Mouse (Mus musculus): ENCODE data around the gene Psmd2. TPM values are rescaled to one million over a fixed set of nuclear protein-coding genes. Genes with fewer than 3 reads are reported as not detected.
"Not testable (repeated sequence)": the region's sequence is repeated elsewhere in the genome, so short reads cannot be mapped to it uniquely, and the experiment has no call there.

The Psmd2 gene
- total RNA-seq, 4 experiments from 2014 or later = 222 to 231 (median 228) TPM

- no peak for DNase-seq (ENCODE audit: low spot score in 2 of 2)
Measured at GRCm38 (mm10) chr16:20653315-20653714, 1.9 kb downstream of the Psmd2 start.

- DNase-seq (ENCODE audit: low spot score in 2 of 2) = no peak
Measured at GRCm38 (mm10) chr16:20657661-20658060, 6.2 kb downstream of the Psmd2 start.

GRCm38 (mm10) chr16:20668013-20668412, 16.6 kb downstream of the Psmd2 start, which contains the start of gene Eif4g1:
Eif4g1 (plus strand) TSS chr16:20668313.
- DNase-seq (ENCODE audit: low spot score in 2 of 2) = not testable (repeated sequence)

GRCm38 (mm10) chr16:20670291-20670690, 18.8 kb downstream of the Psmd2 start:
- no peak for DNase-seq (ENCODE audit: low spot score in 2 of 2)

GRCm38 (mm10) chr16:20671886-20672285, 20.4 kb downstream of the Psmd2 start:
- DNase-seq (ENCODE audit: low spot score in 2 of 2) = no peak

- DNase-seq (ENCODE audit: low spot score in 2 of 2) = peak; percentile 93 to 94
Measured at GRCm38 (mm10) chr16:20672500-20672902, 21.0 kb downstream of the Psmd2 start.

GRCm38 (mm10) chr16:20672965-20673705, 21.7 kb downstream of the Psmd2 start:
- DNase-seq (ENCODE audit: low spot score in 2 of 2) = peak in 1 of 2 experiments; percentile 19

- DNase-seq (ENCODE audit: low spot score in 2 of 2) = no peak
Measured at GRCm38 (mm10) chr16:20673706-20674303, 22.4 kb downstream of the Psmd2 start.

GRCm38 (mm10) chr16:20675213-20675612, 23.8 kb downstream of the Psmd2 start:
- DNase-seq (ENCODE audit: low spot score in 2 of 2) = no peak

- no peak for DNase-seq (ENCODE audit: low spot score in 2 of 2)
Measured at GRCm38 (mm10) chr16:20676702-20677101, 25.2 kb downstream of the Psmd2 start.

GRCm38 (mm10) chr16:20677380-20677779, 25.9 kb downstream of the Psmd2 start:
- no peak for DNase-seq (ENCODE audit: low spot score in 2 of 2)

GRCm38 (mm10) chr16:20677974-20678675, 26.7 kb downstream of the Psmd2 start:
- peak; percentile 75 to 77 for DNase-seq (ENCODE audit: low spot score in 2 of 2)

- DNase-seq (ENCODE audit: low spot score in 2 of 2) = no peak
Measured at GRCm38 (mm10) chr16:20690774-20691173, 39.3 kb downstream of the Psmd2 start.

GRCm38 (mm10) chr16:20691617-20692016, 40.2 kb downstream of the Psmd2 start:
- no peak for DNase-seq (ENCODE audit: low spot score in 2 of 2)

GRCm38 (mm10) chr16:20692241-20692965, 41.0 kb downstream of the Psmd2 start:
- DNase-seq (ENCODE audit: low spot score in 2 of 2) = peak in 1 of 2 experiments; percentile 15

GRCm38 (mm10) chr16:20693111-20693701, 41.8 kb downstream of the Psmd2 start, which contains the start of gene Fam131a:
Fam131a (plus strand) TSS chr16:20693241.
- DNase-seq (ENCODE audit: low spot score in 2 of 2) = peak; percentile 92 to 95

GRCm38 (mm10) chr16:20694781-20695180, 43.3 kb downstream of the Psmd2 start:
- DNase-seq (ENCODE audit: low spot score in 2 of 2) = peak; percentile 80 to 85

- DNase-seq (ENCODE audit: low spot score in 2 of 2) = peak; percentile 97 to 99
Measured at GRCm38 (mm10) chr16:20695622-20696323, 44.3 kb downstream of the Psmd2 start.

- no peak for DNase-seq (ENCODE audit: low spot score in 2 of 2)
Measured at GRCm38 (mm10) chr16:20699266-20699665, 47.8 kb downstream of the Psmd2 start.

- peak in 1 of 2 experiments; percentile 28 for DNase-seq (ENCODE audit: low spot score in 2 of 2)
Measured at GRCm38 (mm10) chr16:20700036-20700435, 48.6 kb downstream of the Psmd2 start.

Measured in layer of hippocampus, adult 8-10 months (tissue).